8 mouse cellular contexts compared by ENCODE assay signal in the genomic region with DNA sequence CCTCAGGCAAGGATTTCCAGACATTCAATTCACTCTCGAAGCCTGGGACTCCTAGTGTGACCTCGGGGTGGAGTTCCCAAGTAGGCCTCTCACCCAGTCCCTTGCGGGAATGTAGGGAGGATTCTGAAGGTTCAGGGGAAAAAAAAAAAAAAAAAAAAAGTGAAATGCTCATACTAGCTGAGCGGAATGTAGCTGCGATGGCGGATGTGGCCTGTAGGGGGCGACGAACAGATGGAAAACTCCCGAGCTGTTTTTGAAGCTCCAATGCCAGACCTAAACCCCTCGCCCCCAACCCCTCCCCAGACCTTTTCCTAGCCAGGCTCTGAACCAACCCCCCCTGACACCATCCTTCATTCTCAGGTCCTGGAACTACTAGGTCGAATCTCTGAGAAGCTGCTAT. TPM values are rescaled to one million over a fixed set of nuclear protein-coding genes. Genes with fewer than 3 reads are reported as not detected.
DNase-seq lines count a peak whose midpoint lies in the region; ATAC-seq and TF ChIP-seq lines count a peak whose summit lies in the region.

No protein-coding gene starts in this region.

- peaks cover 52% of the 10 kb centered on the region for H3K27me3 ChIP-seq in forebrain, postnatal 0 days (ENCODE audit: insufficient read depth, low read length)
- H3K27me3 ChIP-seq in lung, embryonic 14.5 days (ENCODE audit: insufficient read depth, low read length), result peaks cover 87% of the 10 kb centered on the region
- peaks cover 2% of the 10 kb centered on the region for H3K27me3 ChIP-seq in splenic B cell, adult 2 months (ENCODE audit: control insufficient read depth, insufficient read depth, low read length, poor library complexity, severe bottlenecking)

- H3K4me1 ChIP-seq in forebrain, postnatal 0 days (ENCODE audit: insufficient read depth), result no peaks in the 10 kb centered on the region
- 0 out of 2 replicates have a peak, but pooled peaks cover 2% of the 10 kb centered on the region for H3K4me1 ChIP-seq in lung, embryonic 14.5 days (ENCODE audit: insufficient read depth)

- TF ChIP-seq CTCF in forebrain, postnatal 0 days (IDR thresholded peaks at IDR 0.05; ENCODE audit: low read depth), result peak; percentile 71
- peak; percentile 78 for TF ChIP-seq CTCF in lung, embryonic 14.5 days (IDR thresholded peaks at IDR 0.05; ENCODE audit: low read depth)

- H3K4me3 ChIP-seq in forebrain, postnatal 0 days (ENCODE audit: low read depth, low read length), result no peak overlapping the region
- H3K4me3 ChIP-seq in lung, embryonic 14.5 days (ENCODE audit: low read depth, low read length), result no peak overlapping the region

- DNase-seq in CD4-positive, CD25-positive, alpha-beta regulatory T cell, adult 2 months (ENCODE audit: low read depth, low spot score), result peak; percentile 71
- DNase-seq in urinary bladder, postnatal 14 days (ENCODE audit: low spot score), result peak; percentile 69
- DNase-seq in urinary bladder, adult 2 months (ENCODE audit: low spot score), result no peak
- peak; percentile 83 for DNase-seq in forebrain, postnatal 0 days
- peak; percentile 26 for DNase-seq in kidney, adult 11 months
- peak; percentile 91 for DNase-seq in lung, embryonic 14.5 days
- peak; percentile 61 for DNase-seq in splenic B cell, adult 2 months (ENCODE audit: low read depth, low spot score)

- no peak overlapping the region for H3K4me2 ChIP-seq in forebrain, postnatal 0 days (ENCODE audit: low read depth)
- no peak overlapping the region for H3K4me2 ChIP-seq in lung, embryonic 14.5 days

- under 1% methylated on average over 11 of the region's 11 CpGs for WGBS in forebrain, postnatal 0 days
- WGBS in lung, embryonic 14.5 days, result under 1% methylated on average over 11 of the region's 11 CpGs

- no peaks in the 10 kb centered on the region for H3K36me3 ChIP-seq in forebrain, postnatal 0 days (ENCODE audit: insufficient read depth)
- no peaks in the 10 kb centered on the region for H3K36me3 ChIP-seq in lung, embryonic 14.5 days (ENCODE audit: insufficient read depth)
- H3K36me3 ChIP-seq in splenic B cell, adult 2 months (ENCODE audit: control insufficient read depth, insufficient read depth, low read length, poor library complexity, severe bottlenecking), result no peaks in the 10 kb centered on the region

- no peaks in the 10 kb centered on the region for H3K9me3 ChIP-seq in forebrain, postnatal 0 days (ENCODE audit: low read length)
- H3K9me3 ChIP-seq in lung, embryonic 14.5 days (ENCODE audit: low read depth, low read length), result no peaks in the 10 kb centered on the region

- no peak for ATAC-seq in CD4-positive, CD25-positive, alpha-beta regulatory T cell, adult 4 months
- peak; percentile 55; the same call in 1 of the 2 replicates for ATAC-seq in forebrain, postnatal 0 days
- no peak for ATAC-seq in lung, embryonic 14.5 days (ENCODE audit: insufficient read depth)

- no peak overlapping the region for H3K9ac ChIP-seq in forebrain, postnatal 0 days
- no peak overlapping the region for H3K9ac ChIP-seq in lung, embryonic 14.5 days

- H3K27ac ChIP-seq in forebrain, postnatal 0 days (ENCODE audit: low read depth, low read length), result no peak overlapping the region
- H3K27ac ChIP-seq in lung, embryonic 14.5 days (ENCODE audit: low read depth), result no peak overlapping the region

RNA-seq across cellular contexts. Expression of gene Foxd3, which starts 4.9 kb away (rescaled TPM):
- polyA plus RNA-seq in CD4-positive, CD25-positive, alpha-beta regulatory T cell, adult 4 months (2017; shearing (Covaris generic)), result not detected
- polyA plus RNA-seq in urinary bladder, adult 2 months (2012; rRNA removed), result 1.4 and 2.4 TPM in 2 replicates
- 0.81 and 1.2 TPM in 2 replicates for total RNA-seq in forebrain, postnatal 0 days (2014; rRNA removed)
- 0.11 and 0.36 TPM in 2 replicates for polyA plus RNA-seq in forebrain, postnatal 0 days (2015; fragmentation: Nextera tagmentation; extraction: Ambion mirVana)
- polyA plus RNA-seq in lung, embryonic 14.5 days (2014; fragmentation: Nextera tagmentation; extraction: Ambion mirVana), result not detected in 2 replicates

RNA-seq across cellular contexts. Expression of gene Alg6, which starts 54.5 kb away (rescaled TPM):
- 10 to 100 TPM in 1 of 2 experiments, 1 to 10 TPM in 1; 8.5 to 10.7 TPM for polyA plus RNA-seq in CD4-positive, CD25-positive, alpha-beta regulatory T cell, adult 4 months (2017; shearing (Covaris generic))
- polyA plus RNA-seq in urinary bladder, adult 2 months (2012; rRNA removed), result 7.9 and 12.2 TPM in 2 replicates
- 13.0 and 18.2 TPM in 2 replicates for total RNA-seq in forebrain, postnatal 0 days (2014; rRNA removed)
- 6.3 and 9.8 TPM in 2 replicates for polyA plus RNA-seq in forebrain, postnatal 0 days (2015; fragmentation: Nextera tagmentation; extraction: Ambion mirVana)
- polyA plus RNA-seq in lung, embryonic 14.5 days (2014; fragmentation: Nextera tagmentation; extraction: Ambion mirVana), result 23.0 and 24.1 TPM in 2 replicates
